Mouse (Mus musculus): Measurements from ENCODE around the gene Gm6034. TPM values are rescaled to one million over a fixed set of nuclear protein-coding genes. Genes with fewer than 3 reads are reported as not detected.
"Not testable (repeated sequence)": the region's sequence is repeated elsewhere in the genome, so short reads cannot be mapped to it uniquely, and the experiment has no call there.

The Gm6034 gene
- polyA plus RNA-seq, 2 experiments from 2014 or later, result 0.46 TPM; not detected in 1

DNA sequence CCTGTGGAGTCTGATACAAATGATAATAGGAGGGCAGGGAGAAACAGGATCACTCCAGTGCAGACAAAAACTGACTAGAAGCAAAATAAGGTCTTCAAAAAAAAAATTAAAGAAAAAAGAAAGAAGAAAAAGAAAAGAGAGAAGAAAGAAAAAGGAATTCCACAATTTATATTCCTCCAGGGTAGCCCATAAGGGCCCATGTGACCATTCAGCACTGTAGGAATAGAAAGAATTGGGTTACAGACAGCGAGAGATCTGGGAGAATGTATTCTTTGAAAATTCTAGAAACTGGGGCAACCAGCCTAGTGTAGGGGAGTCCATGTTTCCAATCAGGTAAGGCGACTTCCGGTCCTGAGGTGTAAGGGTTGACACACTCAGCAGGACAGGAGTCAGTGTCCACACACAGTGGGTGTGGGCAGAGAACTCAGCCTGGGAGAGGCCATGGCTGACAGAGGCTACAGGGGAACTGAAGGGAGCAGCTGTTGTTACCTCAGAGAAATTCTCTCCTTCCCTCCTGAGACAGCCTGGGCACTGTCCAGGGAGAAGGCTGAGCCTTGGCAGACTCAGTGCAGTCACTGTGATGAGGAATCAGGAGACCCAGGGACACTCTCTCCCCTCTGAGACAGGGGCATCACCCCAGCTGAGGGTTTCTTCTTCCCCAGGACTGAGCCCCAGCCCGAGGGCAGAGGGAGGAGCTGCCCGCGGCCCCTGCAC, 39.9 kb downstream of the Gm6034 start:
- not testable (repeated sequence) for ATAC-seq

GRCm38 (mm10) chr17:36083266-36083869, 40.6 kb downstream of the Gm6034 start:
- peak; percentile 58 for ATAC-seq

DNA sequence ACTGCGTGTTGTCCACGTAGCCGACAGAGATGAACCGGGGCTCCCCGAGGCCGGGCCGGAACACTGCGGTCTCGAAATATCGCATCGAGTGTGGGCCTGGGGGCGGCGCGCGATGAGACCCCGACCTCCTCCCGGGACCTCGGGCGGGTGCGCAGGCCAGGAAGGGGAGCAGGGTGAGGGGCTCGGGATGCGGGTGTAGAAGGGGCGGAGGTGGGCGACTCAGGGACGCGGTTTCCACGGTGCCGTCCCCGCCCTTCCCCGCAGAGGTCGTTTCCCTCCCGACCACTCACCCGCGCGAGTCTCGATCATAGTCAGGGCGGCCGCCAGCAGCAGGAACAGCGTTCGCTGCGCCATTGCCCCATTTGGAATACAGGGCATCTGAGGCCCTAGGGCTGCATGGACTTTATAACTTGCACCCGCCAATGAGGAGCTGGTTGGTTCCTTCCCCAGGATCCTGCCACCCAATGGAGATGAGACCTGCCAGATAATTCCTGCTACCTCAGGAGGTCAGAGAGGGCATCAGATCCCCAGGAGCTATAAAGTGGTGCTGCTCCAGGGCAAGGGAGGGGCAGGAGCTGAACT, 41.2 kb downstream of the Gm6034 start:
- ATAC-seq, result peak; percentile 55

DNA sequence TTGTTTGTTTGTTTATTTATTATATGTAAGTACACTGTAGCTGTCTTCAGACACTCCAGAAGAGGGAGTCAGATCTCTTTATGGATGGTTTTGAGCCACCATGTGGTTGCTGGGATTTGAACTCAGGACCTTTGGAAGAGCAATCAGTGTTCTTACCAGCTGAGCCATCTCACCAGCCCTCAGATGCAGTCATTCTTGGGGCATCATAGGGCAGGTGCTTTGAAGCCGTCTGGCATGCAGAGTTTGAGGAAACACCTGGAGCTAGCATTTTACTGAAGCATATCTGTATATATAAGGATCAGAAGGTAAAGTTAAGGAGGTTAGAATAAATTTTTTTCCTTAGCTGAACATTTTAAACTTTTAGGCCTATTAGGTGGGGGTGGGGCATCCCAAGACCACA, 43.2 kb downstream of the Gm6034 start:
- ATAC-seq, result not testable (repeated sequence)

DNA sequence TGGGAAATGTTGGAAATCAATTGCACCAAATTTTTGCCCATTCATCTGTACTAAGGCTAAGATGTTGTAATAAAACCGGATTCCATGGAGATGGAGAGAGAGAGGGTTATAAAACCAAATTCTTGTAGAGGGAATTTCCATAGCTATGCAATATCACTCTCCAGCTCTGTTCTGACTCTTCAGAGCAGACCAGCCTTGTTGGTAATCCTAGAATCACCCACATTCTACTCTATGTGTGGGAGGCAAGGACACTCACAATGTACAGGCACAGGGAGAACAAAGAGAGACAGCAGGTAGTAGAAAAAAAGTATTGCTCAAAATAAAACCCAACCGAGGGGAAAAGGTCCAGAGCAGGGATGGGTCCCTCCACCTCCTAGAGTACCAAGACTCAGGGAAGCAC, 49.2 kb downstream of the Gm6034 start:
- ATAC-seq, result not testable (repeated sequence)

DNA sequence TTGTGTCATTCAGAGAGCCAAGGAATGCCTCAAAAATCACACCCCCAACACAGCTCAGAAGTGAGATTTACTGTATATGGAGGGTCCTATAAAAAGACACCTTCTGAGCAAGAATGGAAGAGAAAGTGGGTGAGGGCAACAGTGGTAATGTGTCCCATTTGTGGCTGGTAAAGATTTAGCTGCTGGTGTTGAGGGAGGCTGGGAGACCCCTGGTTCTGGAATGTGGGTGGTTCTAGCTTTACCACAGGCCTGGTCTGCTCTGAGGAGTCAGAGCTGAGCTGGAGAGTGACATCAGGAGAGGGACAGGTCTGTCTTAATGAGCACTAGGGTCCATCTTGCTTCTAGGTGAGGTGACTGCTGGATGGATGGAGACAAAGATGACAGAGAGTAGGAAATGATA, 49.8 kb downstream of the Gm6034 start:
- ATAC-seq, result not testable (repeated sequence)

DNA sequence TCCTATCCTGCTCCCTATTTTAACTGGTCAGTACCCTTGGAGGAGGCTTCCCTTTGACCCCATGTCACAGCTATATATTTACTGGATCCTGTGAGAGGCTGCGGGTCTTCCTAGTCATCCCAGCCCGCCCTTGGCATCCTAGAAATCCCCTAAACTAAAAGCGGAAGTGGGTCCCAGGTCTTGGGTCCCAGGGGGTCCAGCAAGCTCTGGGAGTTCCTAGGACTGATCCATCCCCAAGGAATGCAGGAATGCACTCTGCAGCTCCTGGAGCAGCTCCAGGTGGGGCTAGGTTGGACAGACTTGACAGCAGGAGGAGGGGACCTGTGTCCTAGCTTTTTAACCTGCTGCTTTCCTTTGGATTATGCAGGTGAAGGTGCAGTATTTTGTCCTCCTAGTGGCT, 51.2 kb downstream of the Gm6034 start:
- ATAC-seq, result no peak

DNA sequence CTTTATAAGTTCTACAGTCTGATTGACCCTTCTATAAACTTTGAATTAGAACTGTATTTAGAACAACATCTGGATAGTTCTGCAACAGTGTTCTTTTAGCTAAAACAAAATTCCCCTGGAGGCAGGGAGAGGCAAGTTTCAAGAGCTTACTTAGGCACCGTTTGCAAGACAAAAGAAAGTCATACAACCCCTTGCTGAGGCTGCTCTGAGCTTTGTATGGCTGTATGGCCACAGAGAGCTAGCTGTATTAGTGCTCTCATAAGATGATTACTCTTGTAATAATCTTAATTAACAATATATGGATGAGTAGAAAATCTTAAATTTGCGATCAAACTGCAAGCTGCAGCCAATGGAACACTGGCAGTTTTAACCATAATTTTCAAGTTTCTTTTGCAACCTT, 56.8 kb downstream of the Gm6034 start:
- ATAC-seq, result not testable (repeated sequence)

GRCm38 (mm10) chr17:36102091-36102490, 59.3 kb downstream of the Gm6034 start:
- not testable (repeated sequence) for ATAC-seq

Other genes starting within 250 kb of the Gm6034 start
- under 1 TPM; 0.60 TPM for gene Ier3, start 221.3 kb upstream of the Gm6034 start, polyA plus RNA-seq (2017; shearing (Covaris generic))
- 10 to 100 TPM; 19.9 to 22.9 TPM for gene Flot1, start 219.7 kb upstream of the Gm6034 start, polyA plus RNA-seq (2017; shearing (Covaris generic))
- gene Tubb5, start 204.7 kb upstream of the Gm6034 start, polyA plus RNA-seq (2017; shearing (Covaris generic)), result 100 to 1,000 TPM; 410 to 652 TPM
- 1 to 10 TPM; 4.1 to 6.4 TPM for gene Mdc1, start 201.4 kb upstream of the Gm6034 start, polyA plus RNA-seq (2017; shearing (Covaris generic))
- 10 to 100 TPM; 38.4 to 44.7 TPM for gene Nrm, start 181.6 kb upstream of the Gm6034 start, polyA plus RNA-seq (2017; shearing (Covaris generic))
- 100 to 1,000 TPM; 228 to 247 TPM for gene Ppp1r18, start 177.4 kb upstream of the Gm6034 start, polyA plus RNA-seq (2017; shearing (Covaris generic))
- 10 to 100 TPM; 19.6 to 26.9 TPM for gene Dhx16, start 163.1 kb upstream of the Gm6034 start, polyA plus RNA-seq (2017; shearing (Covaris generic))
- 10 to 100 TPM; 12.4 to 17.5 TPM for gene 2310061I04Rik, start 145.5 kb upstream of the Gm6034 start, polyA plus RNA-seq (2017; shearing (Covaris generic))
- 10 to 100 TPM; 11.7 to 14.3 TPM for gene Atat1, start 132.9 kb upstream of the Gm6034 start, polyA plus RNA-seq (2017; shearing (Covaris generic))
- gene Mrps18b, start 126.6 kb upstream of the Gm6034 start, polyA plus RNA-seq (2017; shearing (Covaris generic)), result 10 to 100 TPM; 42.2 to 50.9 TPM
- 10 to 100 TPM; 42.0 to 57.4 TPM for gene Ppp1r10, start 126.5 kb upstream of the Gm6034 start, polyA plus RNA-seq (2017; shearing (Covaris generic))
- 100 to 1,000 TPM in 1 of 2 experiments, 10 to 100 TPM in 1; 99.6 to 137 TPM for gene Abcf1, start 73.2 kb upstream of the Gm6034 start, polyA plus RNA-seq (2017; shearing (Covaris generic))
- 1 to 10 TPM; 8.1 to 9.2 TPM for gene Gnl1, start 63.1 kb upstream of the Gm6034 start, polyA plus RNA-seq (2017; shearing (Covaris generic))
- 10 to 100 TPM; 13.6 to 17.6 TPM for gene Prr3, start 62.7 kb upstream of the Gm6034 start, polyA plus RNA-seq (2017; shearing (Covaris generic))
- 10 to 100 TPM; 36.4 to 43.7 TPM for gene H2-T24, start 22.4 kb upstream of the Gm6034 start, polyA plus RNA-seq (2017; shearing (Covaris generic))
- 1,000 to 10,000 TPM in 1 of 2 experiments, 100 to 1,000 TPM in 1; 679 to 1,228 TPM for gene H2-T23, start 10.1 kb upstream of the Gm6034 start, polyA plus RNA-seq (2017; shearing (Covaris generic))
- 100 to 1,000 TPM; 415 to 458 TPM for gene H2-T22, start 214 bp upstream of the Gm6034 start, polyA plus RNA-seq (2017; shearing (Covaris generic))
- under 1 TPM; 0.37 to 0.38 TPM for gene Gm11127, start 15.4 kb downstream of the Gm6034 start, polyA plus RNA-seq (2017; shearing (Covaris generic))
- gene Gm19684, start 78.7 kb downstream of the Gm6034 start, polyA plus RNA-seq (2017; shearing (Covaris generic)), result 1 to 10 TPM in 1 of 2 experiments, under 1 TPM in 1; 0.70 to 4.4 TPM
- not detected for gene Gm7030, start 86.5 kb downstream of the Gm6034 start, polyA plus RNA-seq (2017; shearing (Covaris generic))
- 1 to 10 TPM; 1.3 to 5.2 TPM for gene Gm8909, start 125.6 kb downstream of the Gm6034 start, polyA plus RNA-seq (2017; shearing (Covaris generic))
- 1 to 10 TPM in 1 of 2 experiments, not detected in 1; 5.7 TPM for gene H2-T3, start 147.3 kb downstream of the Gm6034 start, polyA plus RNA-seq (2017; shearing (Covaris generic))
- gene Rpp21, start 215.1 kb downstream of the Gm6034 start, polyA plus RNA-seq (2017; shearing (Covaris generic)), result 100 to 1,000 TPM; 178 to 195 TPM
- gene Trim39, start 229.3 kb downstream of the Gm6034 start, polyA plus RNA-seq (2017; shearing (Covaris generic)), result 10 to 100 TPM in 1 of 2 experiments, 1 to 10 TPM in 1; 9.2 to 13.2 TPM
- not detected for gene H2-M10.2, start 243.5 kb downstream of the Gm6034 start, polyA plus RNA-seq (2017; shearing (Covaris generic))

All from activated CD4-positive, CD25-positive, alpha-beta regulatory T cell, adult 4 months (primary cell).